22 mouse cellular contexts compared by ENCODE assay signal in genomic region chr6:72914087-72914749, GRCm38 (mm10). TPM values are rescaled to one million over a fixed set of nuclear protein-coding genes. Genes with fewer than 3 reads are reported as not detected.
DNase-seq lines count a peak whose midpoint lies in the region; ATAC-seq and TF ChIP-seq lines count a peak whose summit lies in the region.
"Had no signal": no experiment of that assay in that cellular context is flagged by ENCODE, and none has a peak within 500 bp of the region (broad histone marks: within the 10 kb centered on the region; RNA-seq: fewer than 3 reads in every experiment).

No protein-coding gene starts in this region.

- no peak overlapping the region for H3K4me3 ChIP-seq in hindbrain, postnatal 0 days (ENCODE audit: low read length)
- no peak overlapping the region for H3K4me3 ChIP-seq in hindbrain, embryonic 14.5 days (replicated peaks; ENCODE audit: low read length)
- H3K4me3 ChIP-seq in CH12.LX (replicated peaks in 1 of 3; ENCODE audit: low read depth in 2 of 3, low read length in 2 of 3, poor library complexity in 1 of 3) = no peak overlapping the region
- no peak overlapping the region for H3K4me3 ChIP-seq in midbrain, embryonic 13.5 days (replicated peaks)
- H3K4me3 ChIP-seq in forebrain, embryonic 13.5 days = no peak overlapping the region
- H3K4me3 ChIP-seq: embryonic facial prominence, embryonic 10.5 days; heart, embryonic 13.5 days had no signal

- in situ Hi-C loops in CH12.LX (cut with MboI; ENCODE audit: low pct_ligation_motif_present, low pct_unique_long_range_greater_than_20kb, low sequenced_read_pairs) = no loop called here

- no peak overlapping the region for H3K4me2 ChIP-seq in hindbrain, postnatal 0 days (ENCODE audit: low read depth, low read length)
- no peak overlapping the region for H3K4me2 ChIP-seq in hindbrain, embryonic 14.5 days (replicated peaks)
- peak overlapping the region; percentile 47; the same call in 1 of the 2 replicates for H3K4me2 ChIP-seq in CH12.LX (ENCODE audit: insufficient read depth, low read depth, poor library complexity, severe bottlenecking)
- no peak overlapping the region for H3K4me2 ChIP-seq in midbrain, embryonic 13.5 days (replicated peaks)
- H3K4me2 ChIP-seq in forebrain, embryonic 13.5 days = no peak overlapping the region
- H3K4me2 ChIP-seq: heart, embryonic 13.5 days had no signal

- no peaks in the 10 kb centered on the region for H3K4me1 ChIP-seq in hindbrain, postnatal 0 days (ENCODE audit: insufficient read depth, low read length)
- no peaks in the 10 kb centered on the region for H3K4me1 ChIP-seq in hindbrain, embryonic 14.5 days (replicated peaks; ENCODE audit: control insufficient read depth, insufficient read depth, low read length)
- H3K4me1 ChIP-seq in CH12.LX (ENCODE audit: control insufficient read depth in 1 of 2, insufficient read depth in 2 of 2) = peaks cover 12 to 42% of the 10 kb centered on the region in 2 experiments
- no peaks in the 10 kb centered on the region for H3K4me1 ChIP-seq in midbrain, embryonic 13.5 days (replicated peaks)
- no peaks in the 10 kb centered on the region for H3K4me1 ChIP-seq in forebrain, embryonic 13.5 days
- H3K4me1 ChIP-seq: heart, embryonic 13.5 days had no signal

- H3K36me3 ChIP-seq in hindbrain, postnatal 0 days (ENCODE audit: insufficient read depth, low read length) = no peaks in the 10 kb centered on the region
- no peaks in the 10 kb centered on the region for H3K36me3 ChIP-seq in hindbrain, embryonic 14.5 days (replicated peaks; ENCODE audit: control insufficient read depth, insufficient read depth)
- no peaks in the 10 kb centered on the region for H3K36me3 ChIP-seq in CH12.LX (replicated peaks in 1 of 2; ENCODE audit: control insufficient read depth in 1 of 2, insufficient read depth in 1 of 2, low read length in 1 of 2)
- no peaks in the 10 kb centered on the region for H3K36me3 ChIP-seq in midbrain, embryonic 13.5 days
- H3K36me3 ChIP-seq in forebrain, embryonic 13.5 days (ENCODE audit: poor library complexity, severe bottlenecking) = no peaks in the 10 kb centered on the region
- H3K36me3 ChIP-seq: embryonic facial prominence, embryonic 10.5 days; G1E; heart, embryonic 13.5 days had no signal

- no peaks in the 10 kb centered on the region for H3K79me2 ChIP-seq in CH12.LX (replicated peaks; ENCODE audit: control insufficient read depth, extremely low read depth, insufficient read depth, poor library complexity, severe bottlenecking)

- TF ChIP-seq CTCF in hindbrain, postnatal 0 days (IDR thresholded peaks at IDR 0.05; ENCODE audit: low read depth) = peak; percentile 8; the same call in 1 of the 2 replicates
- peak in 1 of 2 experiments; percentile 50; a peak in 2 of 4 replicates for TF ChIP-seq CTCF in CH12.LX (conservative IDR thresholded peaks at IDR 0.05 in 1 of 2, IDR thresholded peaks at IDR 0.05 in 1 of 2; ENCODE audit: low read depth in 2 of 2, low read length in 2 of 2)

- no peak overlapping the region for H3K27ac ChIP-seq in hindbrain, postnatal 0 days
- H3K27ac ChIP-seq in hindbrain, embryonic 14.5 days = no peak overlapping the region
- H3K27ac ChIP-seq in CH12.LX (ENCODE audit: insufficient read depth, low read depth) = no peak overlapping the region
- no peak overlapping the region for H3K27ac ChIP-seq in midbrain, embryonic 13.5 days
- no peak overlapping the region for H3K27ac ChIP-seq in forebrain, embryonic 13.5 days
- H3K27ac ChIP-seq: embryonic facial prominence, embryonic 10.5 days; heart, embryonic 13.5 days had no signal

- no peak for ATAC-seq in hindbrain, postnatal 0 days
- no peak for ATAC-seq in hindbrain, embryonic 14.5 days (ENCODE audit: low FRiP score)
- ATAC-seq in midbrain, embryonic 13.5 days = no peak
- ATAC-seq in forebrain, embryonic 13.5 days = no peak
- ATAC-seq: activated CD4-positive, CD25-positive, alpha-beta regulatory T cell, adult 4 months; forebrain, embryonic 14.5 days; hindbrain, embryonic 16.5 days had no signal

- peak; percentile 35; the same call in 1 of the 2 replicates for TF ChIP-seq POLR2A in CH12.LX (IDR thresholded peaks at IDR 0.05; ENCODE audit: low read depth, low read length)

- peak; percentile 75 for TF ChIP-seq EP300 in CH12.LX (IDR thresholded peaks at IDR 0.05; ENCODE audit: low read length)

- no peak for DNase-seq in hindbrain, postnatal 0 days (ENCODE audit: low spot score)
- DNase-seq in hindbrain, embryonic 14.5 days (ENCODE audit: low spot score) = no peak
- DNase-seq in 416B (ENCODE audit: low read depth) = peak; percentile 34
- DNase-seq in CH12.LX (ENCODE audit: extremely low read depth) = peak; percentile 58
- DNase-seq in induced T-regulatory cell, adult 2 months (ENCODE audit: low read depth) = peak; percentile 30
- DNase-seq in cerebellum, postnatal 14 days = no peak
- DNase-seq: adrenal gland, postnatal 14 days; cerebellum, adult 11-12 months; cerebellum, adult 9-10 months; cerebellum, postnatal 36 days; gastrocnemius, postnatal 36 days; heart, adult 11 months; heart, postnatal 36 days; kidney, adult 18-20 months had no signal

- TF ChIP-seq RAD21 in CH12.LX (IDR thresholded peaks at IDR 0.05; ENCODE audit: low read depth, low read length) = peak; percentile 4; the same call in 1 of the 2 replicates

- no peak overlapping the region for H3K9ac ChIP-seq in hindbrain, postnatal 0 days (replicated peaks; ENCODE audit: low read length)
- no peak overlapping the region for H3K9ac ChIP-seq in hindbrain, embryonic 14.5 days
- no peak overlapping the region for H3K9ac ChIP-seq in CH12.LX (ENCODE audit: insufficient read depth, low read depth)
- H3K9ac ChIP-seq in midbrain, embryonic 13.5 days (replicated peaks) = no peak overlapping the region
- H3K9ac ChIP-seq in forebrain, embryonic 13.5 days = no peak overlapping the region
- H3K9ac ChIP-seq: heart, embryonic 13.5 days had no signal

- dilution Hi-C loops in CH12.LX (cut with MboI; ENCODE audit: extremely low pct_ligation_motif_present, extremely low pct_unique_long_range_greater_than_20kb, low sequenced_read_pairs) = no loop called here

- no peaks in the 10 kb centered on the region for H3K27me3 ChIP-seq in hindbrain, postnatal 0 days (ENCODE audit: insufficient read depth, low read length)
- H3K27me3 ChIP-seq in hindbrain, embryonic 14.5 days (ENCODE audit: control insufficient read depth, insufficient read depth, low read length) = no peaks in the 10 kb centered on the region
- H3K27me3 ChIP-seq in CH12.LX (replicated peaks) = no peaks in the 10 kb centered on the region
- no peaks in the 10 kb centered on the region for H3K27me3 ChIP-seq in midbrain, embryonic 13.5 days
- H3K27me3 ChIP-seq in forebrain, embryonic 13.5 days = no peaks in the 10 kb centered on the region
- H3K27me3 ChIP-seq: heart, embryonic 13.5 days had no signal

- WGBS in hindbrain, postnatal 0 days = 86% methylated on average over 6 of the region's 6 CpGs
- 80% methylated on average over 6 of the region's 6 CpGs for WGBS in hindbrain, embryonic 14.5 days
- WGBS in midbrain, embryonic 13.5 days = 80% methylated on average over 6 of the region's 6 CpGs
- 89% methylated on average over 6 of the region's 6 CpGs for WGBS in forebrain, embryonic 13.5 days

- H3K9me3 ChIP-seq in hindbrain, postnatal 0 days (ENCODE audit: low read length) = no peaks in the 10 kb centered on the region
- no peaks in the 10 kb centered on the region for H3K9me3 ChIP-seq in hindbrain, embryonic 14.5 days (ENCODE audit: control insufficient read depth, low read length)
- peaks cover 2% of the 10 kb centered on the region for H3K9me3 ChIP-seq in CH12.LX (replicated peaks; ENCODE audit: low read length)
- H3K9me3 ChIP-seq in midbrain, embryonic 13.5 days = 0 out of 2 replicates have a peak, but pooled peaks cover 3% of the 10 kb centered on the region
- H3K9me3 ChIP-seq in forebrain, embryonic 13.5 days (replicated peaks) = 0 out of 2 replicates have a peak, but pooled peaks cover 5% of the 10 kb centered on the region
- H3K9me3 ChIP-seq: G1E had no signal

TF ChIP-seq in CH12.LX, 34 proteins besides CTCF, POLR2A, EP300 and RAD21 (continues in another document):
- no peak for TF ChIP-seq ZC3H11A (IDR thresholded peaks at IDR 0.05; ENCODE audit: low read depth, low read length)
- peak; percentile 56; the same call in 1 of the 2 replicates for TF ChIP-seq TCF12 (IDR thresholded peaks at IDR 0.05; ENCODE audit: low read depth, low read length)
- peak; percentile 49 for TF ChIP-seq SIN3A (IDR thresholded peaks at IDR 0.05; ENCODE audit: low read length)
- peak; percentile 36 for TF ChIP-seq SMC3 (IDR thresholded peaks at IDR 0.05; ENCODE audit: low read depth, low read length)
- TF ChIP-seq IRF4 (IDR thresholded peaks at IDR 0.05; ENCODE audit: low read depth, low read length) = peak; percentile 90
- peak; percentile 52; the same call in 1 of the 2 replicates for TF ChIP-seq MEF2A (IDR thresholded peaks at IDR 0.05; ENCODE audit: borderline replicate concordance, low read depth, low read length)
- peak; percentile 71 for TF ChIP-seq CHD2 (IDR thresholded peaks at IDR 0.05; ENCODE audit: low read length)
- TF ChIP-seq JUN (IDR thresholded peaks at IDR 0.05; ENCODE audit: insufficient read depth, low read depth, low read length) = peak; percentile 10; the same call in 1 of the 2 replicates
- TF ChIP-seq USF2 (conservative IDR thresholded peaks at IDR 0.05; ENCODE audit: low read depth, low read length) = no peak
- no peak for TF ChIP-seq TBP (conservative IDR thresholded peaks at IDR 0.05; ENCODE audit: low read depth, low read length)
- no peak for TF ChIP-seq KAT2A (IDR thresholded peaks at IDR 0.05; ENCODE audit: insufficient replicate concordance, low read length)

RNA-seq across cellular contexts. Expression of gene Kcmf1, which starts 14.4 kb away (rescaled TPM):
- 66.5 and 76.9 TPM in 2 replicates for total RNA-seq in hindbrain, postnatal 0 days (2014; rRNA removed)
- polyA plus RNA-seq in hindbrain, postnatal 0 days (2015; fragmentation: Nextera tagmentation; extraction: Ambion mirVana) = 50.1 and 51.0 TPM in 2 replicates
- 41.1 and 43.1 TPM in 2 replicates for polyA plus RNA-seq in hindbrain, embryonic 14.5 days (2014; fragmentation: Nextera tagmentation; extraction: Ambion mirVana)
- total RNA-seq in CH12.LX (2012; rRNA removed) = 82.5 and 108 TPM in 2 replicates
- total RNA-seq in CH12.LX (2014; rRNA removed) = 97.6 and 98.0 TPM in 2 replicates
- 161 and 207 TPM in 2 replicates for polyA plus RNA-seq in CH12.LX (2012; ENCODE audit: insufficient read length, low read depth)
- 25.7 and 26.1 TPM in 2 replicates for polyA plus RNA-seq in midbrain, embryonic 13.5 days (2015; fragmentation: Nextera tagmentation; extraction: Ambion mirVana)
- polyA plus RNA-seq in forebrain, embryonic 13.5 days (2015; fragmentation: Nextera tagmentation; extraction: Ambion mirVana) = 28.4 and 28.8 TPM in 2 replicates

RNA-seq across cellular contexts. Expression of gene Tmsb10, which starts 44.3 kb away (rescaled TPM):
- 140 and 166 TPM in 2 replicates for total RNA-seq in hindbrain, postnatal 0 days (2014; rRNA removed)
- 5,541 and 5,741 TPM in 2 replicates for polyA plus RNA-seq in hindbrain, postnatal 0 days (2015; fragmentation: Nextera tagmentation; extraction: Ambion mirVana)
- polyA plus RNA-seq in hindbrain, embryonic 14.5 days (2014; fragmentation: Nextera tagmentation; extraction: Ambion mirVana) = 5,328 and 5,854 TPM in 2 replicates
- 223 and 253 TPM in 2 replicates for total RNA-seq in CH12.LX (2012; rRNA removed)
- 277 and 379 TPM in 2 replicates for total RNA-seq in CH12.LX (2014; rRNA removed)
- 479 and 722 TPM in 2 replicates for polyA plus RNA-seq in CH12.LX (2012; ENCODE audit: insufficient read length, low read depth)
- polyA plus RNA-seq in midbrain, embryonic 13.5 days (2015; fragmentation: Nextera tagmentation; extraction: Ambion mirVana) = 4,994 and 5,054 TPM in 2 replicates
- polyA plus RNA-seq in forebrain, embryonic 13.5 days (2015; fragmentation: Nextera tagmentation; extraction: Ambion mirVana) = 3,443 and 4,664 TPM in 2 replicates

Comparison
In these comparisons a context has a peak if more than half of its experiments do, and no peak if none do; other contexts are left out.
1. DNase-seq: peak in 416B (single experiment), CH12.LX (single experiment) and induced T-regulatory cell, adult 2 months (single experiment); none in hindbrain, postnatal 0 days (single experiment), hindbrain, embryonic 14.5 days (single experiment) and cerebellum, postnatal 14 days (0 of 2).